Mouse (Mus musculus): ENCODE results near the gene Kcnh6. TPM values are rescaled to one million over a fixed set of nuclear protein-coding genes. Genes with fewer than 3 reads are reported as not detected.

The Kcnh6 gene
- polyA plus RNA-seq, 1 experiment = 4.3 TPM

DNA sequence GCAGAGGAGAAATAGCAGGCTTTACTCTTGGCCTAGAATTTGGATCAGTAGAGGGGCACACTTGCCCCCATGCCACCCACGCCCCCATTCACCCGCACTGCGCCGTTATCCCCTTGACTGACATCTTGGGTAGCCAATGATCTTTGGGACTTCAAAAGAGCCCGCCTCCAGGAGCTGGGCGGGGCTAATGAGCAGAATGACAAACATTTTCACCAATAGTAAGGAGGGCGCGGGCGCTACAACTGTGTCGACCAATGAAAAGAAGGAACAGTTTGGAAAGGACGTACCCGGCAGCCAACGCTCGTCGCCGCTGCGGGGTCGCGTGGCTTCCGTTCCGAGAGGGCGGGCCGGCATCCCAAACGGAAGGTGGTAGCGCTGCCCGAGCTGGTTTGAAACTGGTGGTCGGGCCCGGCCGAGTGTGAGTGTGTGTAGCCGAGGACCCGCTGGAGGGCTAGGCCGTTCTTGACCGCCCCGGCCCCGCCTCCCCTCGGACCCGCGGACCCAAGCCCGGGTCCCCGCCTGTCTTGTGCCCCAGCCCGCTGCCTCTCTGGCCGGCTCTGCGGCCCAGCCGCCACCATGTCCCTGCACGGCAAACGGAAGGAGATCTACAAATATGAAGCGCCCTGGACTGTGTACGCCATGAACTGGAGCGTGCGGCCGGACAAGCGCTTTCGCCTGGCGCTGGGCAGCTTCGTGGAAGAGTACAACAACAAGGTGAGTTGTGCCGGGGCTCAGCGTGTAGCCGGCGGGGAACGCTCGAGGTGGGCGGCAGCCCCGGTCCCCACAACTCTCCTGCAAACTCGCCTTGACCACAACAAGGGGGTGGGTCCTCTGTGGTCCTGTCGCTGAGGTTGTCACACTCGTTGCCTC, 28.9 kb downstream of the Kcnh6 start, which contains the start of gene Dcaf7:
TSS of gene Dcaf7 (plus strand) at position 325 of the 870 bp plus-strand sequence.
- TF ChIP-seq CTCF (IDR thresholded peaks at IDR 0.05; ENCODE audit: borderline replicate concordance, control insufficient read depth, extremely low read depth, insufficient read depth, low read length, poor library complexity) (no peak; the same call in 1 of the 2 replicates), POLR2A (IDR thresholded peaks at IDR 0.05; ENCODE audit: control insufficient read depth, extremely low read depth, insufficient read depth, low read length, poor library complexity) (peak; percentile 45)
- Histone ChIP-seq H3K27ac (ENCODE audit: control insufficient read depth, insufficient read depth, low read length) (peak within 1 kb of the TSS; percentile 4; the same call in 1 of the 2 replicates), H3K27me3 (ENCODE audit: control insufficient read depth, insufficient read depth, low read length) (no peaks in the 10 kb centered on the region), H3K36me3 (ENCODE audit: control insufficient read depth, insufficient read depth, low read length) (no peaks in the 10 kb centered on the region), H3K4me3 (ENCODE audit: control insufficient read depth, insufficient read depth, low read length) (peak within 1 kb of the TSS; percentile 78), H3K4me1 (replicated peaks; ENCODE audit: control insufficient read depth, insufficient read depth, low read length) (peaks cover 15% of the 10 kb centered on the region)
- under 1% methylated on average over 66 of the region's 66 CpGs for WGBS
- DNase-seq = peak; percentile 98

DNA sequence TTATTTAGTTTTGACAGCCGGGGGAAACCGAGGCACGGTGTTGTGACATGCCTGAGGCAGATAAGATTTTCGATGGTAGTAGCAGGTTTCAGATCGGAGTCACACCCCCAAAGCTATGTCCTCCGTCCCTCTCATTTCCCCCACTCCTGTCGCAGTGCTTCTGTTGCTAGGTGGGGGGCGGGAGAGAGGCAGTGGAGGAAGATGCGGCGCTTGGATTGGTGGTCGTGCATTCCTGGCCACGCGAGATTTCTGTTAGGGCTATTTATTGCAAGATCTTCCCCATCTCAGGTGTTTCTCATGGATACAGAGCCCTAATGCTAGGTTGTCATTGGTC, 29.5 kb downstream of the Kcnh6 start:
- Histone ChIP-seq H3K4me1 (replicated peaks; ENCODE audit: control insufficient read depth, insufficient read depth, low read length) (peaks cover 15% of the 10 kb centered on the region), H3K27ac (ENCODE audit: control insufficient read depth, insufficient read depth, low read length) (no peak overlapping the region), H3K27me3 (ENCODE audit: control insufficient read depth, insufficient read depth, low read length) (no peaks in the 10 kb centered on the region), H3K36me3 (ENCODE audit: control insufficient read depth, insufficient read depth, low read length) (no peaks in the 10 kb centered on the region), H3K4me3 (ENCODE audit: control insufficient read depth, insufficient read depth, low read length) (peak overlapping the region; percentile 78)
- TF ChIP-seq POLR2A (IDR thresholded peaks at IDR 0.05; ENCODE audit: control insufficient read depth, extremely low read depth, insufficient read depth, low read length, poor library complexity) = no peak
- TF ChIP-seq CTCF (IDR thresholded peaks at IDR 0.05; ENCODE audit: borderline replicate concordance, control insufficient read depth, extremely low read depth, insufficient read depth, low read length, poor library complexity) = no peak
- peak; percentile 45 for DNase-seq
- WGBS = under 1% methylated on average over 13 of the region's 13 CpGs

- Histone ChIP-seq H3K4me3 (ENCODE audit: control insufficient read depth, insufficient read depth, low read length) (no peak overlapping the region), H3K27me3 (ENCODE audit: control insufficient read depth, insufficient read depth, low read length) (no peaks in the 10 kb centered on the region), H3K27ac (ENCODE audit: control insufficient read depth, insufficient read depth, low read length) (no peak overlapping the region), H3K36me3 (ENCODE audit: control insufficient read depth, insufficient read depth, low read length) (peaks cover 22% of the 10 kb centered on the region), H3K4me1 (replicated peaks; ENCODE audit: control insufficient read depth, insufficient read depth, low read length) (no peaks in the 10 kb centered on the region)
- DNase-seq = no peak
- TF ChIP-seq POLR2A (IDR thresholded peaks at IDR 0.05; ENCODE audit: control insufficient read depth, extremely low read depth, insufficient read depth, low read length, poor library complexity) (no peak), CTCF (IDR thresholded peaks at IDR 0.05; ENCODE audit: borderline replicate concordance, control insufficient read depth, extremely low read depth, insufficient read depth, low read length, poor library complexity) (no peak)
Observed at GRCm38 (mm10) chr11:106044349-106044748, 36.4 kb downstream of the Kcnh6 start.

GRCm38 (mm10) chr11:106045256-106045655, 37.3 kb downstream of the Kcnh6 start:
- no peak for DNase-seq

DNA sequence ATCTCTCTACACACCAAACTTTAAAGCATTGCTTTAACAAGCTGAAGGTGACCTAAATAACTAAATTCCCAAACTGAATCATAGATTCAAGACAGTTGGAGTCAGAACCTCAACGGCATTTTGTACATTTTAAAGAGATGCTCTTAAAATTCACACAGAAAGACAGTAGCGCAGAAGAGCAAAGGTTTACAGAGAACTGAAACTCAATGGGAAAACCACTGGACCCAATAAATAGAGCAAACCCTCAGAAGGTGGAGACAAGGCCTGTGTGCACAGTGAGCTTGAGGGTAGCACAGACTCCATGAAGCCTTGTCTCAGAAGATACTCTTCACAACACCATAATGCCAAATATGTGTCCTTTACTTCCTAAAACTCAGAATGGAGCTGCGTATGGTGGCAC, 37.9 kb downstream of the Kcnh6 start:
- WGBS = 97% methylated on average over 3 of the region's 3 CpGs
- Histone ChIP-seq H3K27me3 (ENCODE audit: control insufficient read depth, insufficient read depth, low read length) (no peaks in the 10 kb centered on the region), H3K27ac (ENCODE audit: control insufficient read depth, insufficient read depth, low read length) (no peak overlapping the region), H3K4me3 (ENCODE audit: control insufficient read depth, insufficient read depth, low read length) (no peak overlapping the region), H3K4me1 (replicated peaks; ENCODE audit: control insufficient read depth, insufficient read depth, low read length) (no peaks in the 10 kb centered on the region), H3K36me3 (ENCODE audit: control insufficient read depth, insufficient read depth, low read length) (peaks cover 30% of the 10 kb centered on the region)
- no peak for DNase-seq
- TF ChIP-seq POLR2A (IDR thresholded peaks at IDR 0.05; ENCODE audit: control insufficient read depth, extremely low read depth, insufficient read depth, low read length, poor library complexity) (no peak), CTCF (IDR thresholded peaks at IDR 0.05; ENCODE audit: borderline replicate concordance, control insufficient read depth, extremely low read depth, insufficient read depth, low read length, poor library complexity) (no peak)

More at GRCm38 (mm10) chr11:106045256-106045655, 37.3 kb downstream of the Kcnh6 start:
- TF ChIP-seq CTCF (IDR thresholded peaks at IDR 0.05; ENCODE audit: borderline replicate concordance, control insufficient read depth, extremely low read depth, insufficient read depth, low read length, poor library complexity) = no peak
- TF ChIP-seq POLR2A (IDR thresholded peaks at IDR 0.05; ENCODE audit: control insufficient read depth, extremely low read depth, insufficient read depth, low read length, poor library complexity) = no peak
- no peak overlapping the region for H3K27ac ChIP-seq (ENCODE audit: control insufficient read depth, insufficient read depth, low read length)
- H3K4me3 ChIP-seq (ENCODE audit: control insufficient read depth, insufficient read depth, low read length) = no peak overlapping the region
- peaks cover 26% of the 10 kb centered on the region for H3K36me3 ChIP-seq (ENCODE audit: control insufficient read depth, insufficient read depth, low read length)
- H3K4me1 ChIP-seq (replicated peaks; ENCODE audit: control insufficient read depth, insufficient read depth, low read length) = no peaks in the 10 kb centered on the region
- H3K27me3 ChIP-seq (ENCODE audit: control insufficient read depth, insufficient read depth, low read length) = no peaks in the 10 kb centered on the region
- WGBS = 100% methylated on average over 1 of the region's 1 CpGs

- Histone ChIP-seq H3K4me3 (ENCODE audit: control insufficient read depth, insufficient read depth, low read length) (no peak overlapping the region), H3K36me3 (ENCODE audit: control insufficient read depth, insufficient read depth, low read length) (peaks cover 37% of the 10 kb centered on the region), H3K27me3 (ENCODE audit: control insufficient read depth, insufficient read depth, low read length) (no peaks in the 10 kb centered on the region), H3K27ac (ENCODE audit: control insufficient read depth, insufficient read depth, low read length) (no peak overlapping the region), H3K4me1 (replicated peaks; ENCODE audit: control insufficient read depth, insufficient read depth, low read length) (no peaks in the 10 kb centered on the region)
- no peak for DNase-seq
- WGBS = 97% methylated on average over 9 of the region's 9 CpGs
- TF ChIP-seq POLR2A (IDR thresholded peaks at IDR 0.05; ENCODE audit: control insufficient read depth, extremely low read depth, insufficient read depth, low read length, poor library complexity) = no peak
- no peak for TF ChIP-seq CTCF (IDR thresholded peaks at IDR 0.05; ENCODE audit: borderline replicate concordance, control insufficient read depth, extremely low read depth, insufficient read depth, low read length, poor library complexity)
Observed at GRCm38 (mm10) chr11:106046584-106046983, 38.7 kb downstream of the Kcnh6 start.

All from thymus, adult 2 months (tissue).